In the genomic region with DNA sequence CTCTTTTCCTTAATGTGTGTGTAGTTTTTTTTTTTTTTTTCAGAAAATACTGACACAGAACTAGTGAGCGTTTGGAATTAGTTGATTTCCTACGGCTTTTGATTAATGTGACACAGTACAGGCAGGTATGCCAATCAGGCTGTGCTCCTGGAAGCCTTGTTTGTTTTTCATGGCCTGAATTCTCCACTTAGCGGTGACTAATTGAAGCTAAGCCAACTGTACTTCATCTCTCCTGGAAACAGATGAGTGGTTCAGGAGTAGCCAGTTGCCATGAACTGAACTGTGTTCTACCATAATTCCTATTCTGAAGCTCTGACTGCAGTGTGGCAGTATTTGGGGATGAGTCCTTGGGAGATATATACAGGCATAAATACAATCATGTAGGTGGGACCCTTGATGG, we compare ENCODE assay signal across 25 mouse cellular contexts. TPM values are rescaled to one million over a fixed set of nuclear protein-coding genes. Genes with fewer than 3 reads are reported as not detected.
DNase-seq lines count a peak whose midpoint lies in the region; ATAC-seq and TF ChIP-seq lines count a peak whose summit lies in the region.
"Had no signal": no experiment of that assay in that cellular context is flagged by ENCODE, and none has a peak within 500 bp of the region (broad histone marks: within the 10 kb centered on the region; RNA-seq: fewer than 3 reads in every experiment).

No protein-coding gene starts in this region.

- TF ChIP-seq EP300 in liver, postnatal 0 days (IDR thresholded peaks at IDR 0.05; ENCODE audit: low read depth) = no peak

- ATAC-seq in heart, embryonic 12.5 days (ENCODE audit: insufficient number of reproducible peaks, low FRiP score) = no peak
- ATAC-seq in liver, postnatal 0 days = no peak
- ATAC-seq in megakaryocyte progenitor cell, adult 5-6 weeks (replicated peaks; ENCODE audit: poor library complexity) = no peak
- ATAC-seq: forebrain, embryonic 16.5 days had no signal

- no peaks in the 10 kb centered on the region for H3K79me2 ChIP-seq in liver, adult 2 months (ENCODE audit: control insufficient read depth, insufficient read depth, low read length)

- TF ChIP-seq CTCF in liver, adult 2 months (IDR thresholded peaks at IDR 0.05; ENCODE audit: low read depth, low read length) = no peak
- no peak for TF ChIP-seq CTCF in liver, postnatal 0 days (IDR thresholded peaks at IDR 0.05; ENCODE audit: low read depth)

- 74% methylated on average over 3 of the region's 3 CpGs for WGBS in heart, embryonic 12.5 days
- WGBS in liver, adult 2 months = 38% methylated on average over 3 of the region's 3 CpGs
- WGBS in liver, postnatal 0 days (ENCODE audit: insufficient replicate concordance) = 74% methylated on average over 3 of the region's 3 CpGs

- H3K27me3 ChIP-seq in heart, embryonic 12.5 days (replicated peaks) = no peaks in the 10 kb centered on the region
- H3K27me3 ChIP-seq in liver, adult 2 months (ENCODE audit: control insufficient read depth, insufficient read depth, low read length) = no peaks in the 10 kb centered on the region
- no peaks in the 10 kb centered on the region for H3K27me3 ChIP-seq in liver, postnatal 0 days (ENCODE audit: insufficient read depth, low read length)
- H3K27me3 ChIP-seq: hindbrain, embryonic 15.5 days; limb, embryonic 12.5 days; midbrain, embryonic 12.5 days; neural tube, embryonic 12.5 days had no signal

- H3K4me3 ChIP-seq in heart, embryonic 12.5 days = no peak overlapping the region
- H3K4me3 ChIP-seq in liver, adult 2 months (ENCODE audit: insufficient read depth, low read depth, low read length) = no peak overlapping the region
- H3K4me3 ChIP-seq in liver, postnatal 0 days (ENCODE audit: low read depth, low read length) = no peak overlapping the region
- H3K4me3 ChIP-seq: gastrocnemius, adult 2 months; hindbrain, embryonic 10.5 days; hindbrain, embryonic 15.5 days; limb, embryonic 12.5 days; midbrain, embryonic 12.5 days; myocyte; neural tube, embryonic 12.5 days had no signal

- 0 out of 2 replicates have a peak, but pooled peaks cover 3% of the 10 kb centered on the region for H3K36me3 ChIP-seq in heart, embryonic 12.5 days
- H3K36me3 ChIP-seq in liver, adult 2 months (ENCODE audit: control insufficient read depth, insufficient read depth, low read length) = no peaks in the 10 kb centered on the region
- no peaks in the 10 kb centered on the region for H3K36me3 ChIP-seq in liver, postnatal 0 days (replicated peaks; ENCODE audit: insufficient read depth, low read length)
- H3K36me3 ChIP-seq: hindbrain, embryonic 10.5 days; hindbrain, embryonic 15.5 days; limb, embryonic 12.5 days; midbrain, embryonic 12.5 days; neural tube, embryonic 12.5 days had no signal

- H3K4me2 ChIP-seq in heart, embryonic 12.5 days = no peak overlapping the region
- no peak overlapping the region for H3K4me2 ChIP-seq in liver, postnatal 0 days (ENCODE audit: low read depth, low read length)
- H3K4me2 ChIP-seq: hindbrain, embryonic 15.5 days; limb, embryonic 12.5 days; liver, embryonic 11.5 days; midbrain, embryonic 12.5 days; neural tube, embryonic 12.5 days had no signal

- DNase-seq in heart, adult 11 months = peak; percentile 78
- peak; percentile 13 for DNase-seq in liver, adult 2 months (ENCODE audit: extremely low read depth, low read depth, low spot score)
- no peak for DNase-seq in liver, postnatal 0 days
- DNase-seq in brain, adult 2 months (ENCODE audit: low read depth, low spot score) = peak; percentile 62
- peak; percentile 39 for DNase-seq in lung, postnatal 14 days
- DNase-seq in embryo, embryonic 10.5 days (ENCODE audit: low spot score) = no peak
- DNase-seq: adrenal gland, postnatal 25 days; cerebellum, adult 18-20 months; cerebellum, postnatal 25 days; gastrocnemius, adult 2 months; gastrocnemius, postnatal 36 days; kidney, adult 9 months; kidney, postnatal 10 days; thymus, adult 2 months; thymus, postnatal 36 days had no signal

- H3K27ac ChIP-seq in heart, embryonic 12.5 days (ENCODE audit: poor library complexity, severe bottlenecking) = no peak overlapping the region
- H3K27ac ChIP-seq in liver, adult 2 months (replicated peaks; ENCODE audit: insufficient read depth, low read depth, low read length) = no peak overlapping the region
- H3K27ac ChIP-seq in liver, postnatal 0 days (ENCODE audit: low read depth) = no peak overlapping the region
- H3K27ac ChIP-seq: hindbrain, embryonic 10.5 days; hindbrain, embryonic 15.5 days; limb, embryonic 12.5 days; midbrain, embryonic 12.5 days; neural tube, embryonic 12.5 days had no signal

- H3K4me1 ChIP-seq in heart, embryonic 12.5 days (replicated peaks) = peaks cover 28% of the 10 kb centered on the region; the same call in 1 of the 2 replicates
- no peaks in the 10 kb centered on the region for H3K4me1 ChIP-seq in liver, adult 2 months (ENCODE audit: control insufficient read depth, insufficient read depth, low read length)
- H3K4me1 ChIP-seq in liver, postnatal 0 days (ENCODE audit: insufficient read depth) = no peaks in the 10 kb centered on the region; the same call in 1 of the 2 replicates

- H3K9ac ChIP-seq in heart, embryonic 12.5 days = no peak overlapping the region
- H3K9ac ChIP-seq in liver, adult 2 months (ENCODE audit: low read depth, low read length) = no peak overlapping the region
- no peak overlapping the region for H3K9ac ChIP-seq in liver, postnatal 0 days (replicated peaks)
- H3K9ac ChIP-seq: hindbrain, embryonic 15.5 days; limb, embryonic 12.5 days; midbrain, embryonic 12.5 days; neural tube, embryonic 12.5 days had no signal

- TF ChIP-seq POLR2A in liver, adult 2 months (IDR thresholded peaks at IDR 0.05; ENCODE audit: extremely low read depth, insufficient read depth, low read length) = no peak

- no peaks in the 10 kb centered on the region for H3K9me3 ChIP-seq in heart, embryonic 12.5 days (replicated peaks)
- H3K9me3 ChIP-seq in liver, postnatal 0 days (ENCODE audit: low read length) = no peaks in the 10 kb centered on the region
- H3K9me3 ChIP-seq: hindbrain, embryonic 10.5 days; hindbrain, embryonic 15.5 days; limb, embryonic 12.5 days; midbrain, embryonic 12.5 days; neural tube, embryonic 12.5 days had no signal

RNA-seq across cellular contexts. Expression of a gene that starts 20.9 kb away (rescaled TPM):
- 22.3 and 22.9 TPM in 2 replicates for polyA plus RNA-seq in heart, embryonic 12.5 days (2016; fragmentation: Nextera tagmentation; extraction: Ambion mirVana)
- total RNA-seq in liver, adult 2 months (2014; rRNA removed) = 0.74 and 0.94 TPM in 2 replicates
- 0.22 and 0.40 TPM in 2 replicates for polyA plus RNA-seq in liver, adult 2 months (2012; rRNA removed)
- polyA plus RNA-seq in liver, postnatal 0 days (2015; fragmentation: Nextera tagmentation; extraction: Ambion mirVana) = 1.9 and 2.3 TPM in 2 replicates
- total RNA-seq in megakaryocyte progenitor cell, adult 5-6 weeks (2015) = 0.32 and 1.1 TPM in 2 replicates
- 0.71 and 1.0 TPM in 2 replicates for total RNA-seq in megakaryocyte progenitor cell, adult 5-6 weeks (2017)

Comparison
In these comparisons a context has a peak if more than half of its experiments do, and no peak if none do; other contexts are left out.
1. DNase-seq: peak in heart, adult 11 months (single experiment), liver, adult 2 months (single experiment), brain, adult 2 months (single experiment) and lung, postnatal 14 days (single experiment); none in liver, postnatal 0 days (single experiment) and embryo, embryonic 10.5 days (single experiment).